Mouse (Mus musculus) mouse trophoblast stem cell (cell line): ENCODE data around the gene Fam50b.

ENCODE experiments used
- in situ Hi-C, 2 experiments: fragments of 300-500 bp; cut with MseI, MboI; formaldehyde crosslinking; loops; 2 replicates in 1 of 2; 3 replicates in 1 of 2; pipeline ENCODE4 v1.15.1; 2025

The Fam50b gene

GRCm38 (mm10) chr13:34737968-34738698 is 3.5 kb downstream of the Fam50b start:
- in situ Hi-C loops, result no loop called here

- in situ Hi-C loops, result no loop called here
These were observed 4.0 kb downstream of the Fam50b start for GRCm38 (mm10) chr13:34738699-34738973.

- in situ Hi-C loops, result no loop called here
These were observed 4.4 kb downstream of the Fam50b start for GRCm38 (mm10) chr13:34739071-34739470.

- in situ Hi-C loops, result loop anchor here in 1 of 2 experiments (10.0 kb wide), 1 partner anchor 54 kb away; no protein-coding TSS in a partner anchor
These were observed 6.6 kb downstream of the Fam50b start for GRCm38 (mm10) chr13:34741254-34741653.

- in situ Hi-C loops, result loop anchor here in 1 of 2 experiments (10.0 kb wide), 1 partner anchor 53 kb away; no protein-coding TSS in a partner anchor
These were observed 7.3 kb downstream of the Fam50b start for GRCm38 (mm10) chr13:34741813-34742568.

GRCm38 (mm10) chr13:34746811-34747210 is 12.2 kb downstream of the Fam50b start:
- in situ Hi-C loops, result loop anchor here in 1 of 2 experiments (10.0 kb wide), 1 partner anchor 48 kb away; no protein-coding TSS in a partner anchor

- in situ Hi-C loops, result loop anchor here in 1 of 2 experiments (10.0 kb wide), 1 partner anchor 46 kb away; no protein-coding TSS in a partner anchor
These were observed 13.9 kb downstream of the Fam50b start for GRCm38 (mm10) chr13:34748530-34748929.

GRCm38 (mm10) chr13:34759202-34759601 is 24.6 kb downstream of the Fam50b start:
- in situ Hi-C loops, result no loop called here

GRCm38 (mm10) chr13:34760518-34761287 is 26.1 kb downstream of the Fam50b start:
- in situ Hi-C loops, result no loop called here

- in situ Hi-C loops, result no loop called here
These were observed 27.5 kb downstream of the Fam50b start for GRCm38 (mm10) chr13:34762136-34762535.

GRCm38 (mm10) chr13:34762865-34763264 is 28.2 kb downstream of the Fam50b start:
- in situ Hi-C loops, result no loop called here

GRCm38 (mm10) chr13:34765269-34765668 is 30.6 kb downstream of the Fam50b start:
- in situ Hi-C loops, result no loop called here

GRCm38 (mm10) chr13:34766572-34766971 is 31.9 kb downstream of the Fam50b start:
- in situ Hi-C loops, result no loop called here

- in situ Hi-C loops, result no loop called here
These were observed 33.1 kb downstream of the Fam50b start for GRCm38 (mm10) chr13:34767527-34768292.

- in situ Hi-C loops, result no loop called here
These were observed 42.1 kb downstream of the Fam50b start for GRCm38 (mm10) chr13:34776767-34777166.

- in situ Hi-C loops, result no loop called here
These were observed 46.4 kb downstream of the Fam50b start for GRCm38 (mm10) chr13:34780856-34781610.

- in situ Hi-C loops, result no loop called here
These were observed 47.0 kb downstream of the Fam50b start for GRCm38 (mm10) chr13:34781611-34782009.

- in situ Hi-C loops, result no loop called here
These were observed 50.2 kb downstream of the Fam50b start for GRCm38 (mm10) chr13:34784818-34785217.

GRCm38 (mm10) chr13:34786634-34787033 is 52.0 kb downstream of the Fam50b start:
- in situ Hi-C loops, result no loop called here

GRCm38 (mm10) chr13:34787546-34787945 is 52.9 kb downstream of the Fam50b start:
- in situ Hi-C loops, result no loop called here
